Mouse (Mus musculus): ENCODE measurements around the gene Plekha1.
A peak's percentile ranks its signal among the peaks of the same experiment; 100 is the strongest.

Plekha1 gene

DNA sequence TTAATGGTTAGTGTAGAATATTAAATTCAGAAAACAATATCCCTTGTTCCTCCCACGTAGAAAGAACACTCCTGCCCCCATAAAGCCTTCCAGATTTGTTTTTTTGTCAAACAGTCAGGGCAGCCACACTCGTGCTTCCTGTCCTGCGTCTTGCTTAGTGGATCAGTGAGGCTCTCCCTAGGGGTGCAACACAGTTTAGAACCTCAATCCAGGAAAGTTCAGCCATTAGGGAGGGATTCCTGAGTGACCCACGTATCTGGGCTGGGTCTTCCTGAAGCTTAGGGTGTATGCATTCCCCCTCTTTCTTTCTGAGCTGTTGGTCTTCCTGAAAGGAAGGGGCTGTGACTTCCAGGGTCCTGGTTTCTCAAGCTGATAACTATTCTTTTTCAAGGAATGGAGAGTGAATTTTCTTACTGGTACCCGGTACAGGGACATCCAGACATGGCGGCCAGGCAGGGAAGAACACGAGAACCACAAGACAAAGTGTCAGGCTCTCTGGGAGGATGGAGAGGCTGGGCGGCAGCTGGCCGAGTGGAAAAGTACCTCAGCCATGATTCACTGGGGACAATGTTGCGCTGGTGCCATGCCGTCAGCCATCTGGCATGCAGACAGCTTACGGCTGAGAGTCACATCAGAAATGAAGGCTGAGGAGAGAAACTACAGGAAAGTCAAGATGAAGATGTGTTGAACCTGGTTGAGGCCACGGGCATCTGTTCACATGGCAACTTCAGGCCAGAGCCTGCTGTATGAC, 57.6 kb downstream of the Plekha1 start:
- DNase-seq: peak; percentile 36

DNA sequence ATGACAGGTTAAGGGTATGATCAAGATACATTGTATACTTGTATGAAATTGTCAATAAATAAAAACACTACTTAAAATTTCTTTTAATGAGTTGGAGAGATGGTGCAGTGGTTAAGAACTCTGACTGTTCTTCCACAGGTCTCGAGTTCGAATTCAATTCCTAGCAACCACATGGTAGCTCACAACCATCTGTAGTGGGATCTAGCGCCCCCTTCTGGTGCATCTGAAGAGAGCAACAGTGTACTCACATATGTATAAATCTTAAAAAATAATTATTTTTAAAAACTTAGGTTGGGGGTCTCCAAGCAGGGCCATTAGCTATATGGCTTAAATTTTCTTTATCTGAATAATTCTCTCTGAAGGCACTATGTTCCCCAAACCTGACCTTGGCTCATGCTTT, 64.8 kb downstream of the Plekha1 start:
- no peak for DNase-seq

DNA sequence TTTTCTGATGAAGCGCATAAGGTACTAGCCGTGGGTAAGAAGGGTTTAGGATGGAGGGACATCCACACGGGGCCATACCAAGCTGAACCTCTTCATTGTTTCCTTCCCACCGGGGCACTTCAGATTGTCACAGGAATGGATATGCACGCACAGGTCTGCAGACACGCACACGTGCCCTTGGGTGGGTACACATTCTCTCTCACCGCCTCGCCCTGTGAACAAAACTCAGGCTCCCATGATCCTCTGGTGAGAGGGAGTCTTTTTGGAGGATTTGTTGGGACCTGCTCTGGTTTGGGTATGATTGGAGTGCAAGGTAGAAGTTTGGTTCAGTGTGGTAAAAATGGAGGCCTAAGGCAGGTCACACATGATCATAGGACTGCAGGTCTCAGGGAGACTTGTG, 67.4 kb downstream of the Plekha1 start:
- DNase-seq: no peak

DNA sequence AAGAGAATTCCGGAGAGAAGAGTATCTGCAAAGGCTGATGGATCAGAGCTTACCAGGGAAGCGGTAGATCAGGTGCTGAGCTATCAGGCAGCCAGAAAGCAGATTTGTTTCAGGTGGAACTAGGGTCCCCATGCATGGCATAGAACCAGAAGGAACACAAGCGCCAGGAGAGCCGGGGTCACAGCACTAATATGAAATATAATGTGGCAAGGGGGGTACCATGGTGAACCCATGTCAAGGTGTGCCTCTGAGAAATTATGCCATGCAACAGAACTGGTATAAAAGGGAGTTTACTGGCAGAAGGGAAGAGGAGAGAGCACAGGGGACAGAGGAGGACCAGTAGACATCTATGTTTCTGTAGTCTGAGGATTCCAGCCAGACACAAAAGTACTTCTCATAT, 69.1 kb downstream of the Plekha1 start:
- no peak for DNase-seq

DNA sequence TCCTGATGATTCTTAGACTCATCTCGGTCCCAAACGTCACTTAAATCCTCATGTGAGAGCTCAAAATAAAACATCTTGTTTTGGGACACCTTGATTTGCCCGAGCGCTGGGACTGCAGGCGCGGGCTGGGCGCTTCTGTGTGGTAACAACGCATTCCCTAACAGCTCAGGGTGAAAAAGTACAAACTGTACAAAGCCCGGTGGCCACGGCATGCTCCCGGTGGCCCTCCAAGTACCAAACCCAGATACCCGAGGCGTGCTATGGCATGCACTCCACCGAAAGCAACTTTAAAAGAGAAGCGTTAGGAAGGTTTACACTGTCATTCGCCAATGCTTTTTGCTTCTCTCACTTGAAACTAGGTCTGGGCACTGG, 69.9 kb downstream of the Plekha1 start:
- no peak for DNase-seq

DNA sequence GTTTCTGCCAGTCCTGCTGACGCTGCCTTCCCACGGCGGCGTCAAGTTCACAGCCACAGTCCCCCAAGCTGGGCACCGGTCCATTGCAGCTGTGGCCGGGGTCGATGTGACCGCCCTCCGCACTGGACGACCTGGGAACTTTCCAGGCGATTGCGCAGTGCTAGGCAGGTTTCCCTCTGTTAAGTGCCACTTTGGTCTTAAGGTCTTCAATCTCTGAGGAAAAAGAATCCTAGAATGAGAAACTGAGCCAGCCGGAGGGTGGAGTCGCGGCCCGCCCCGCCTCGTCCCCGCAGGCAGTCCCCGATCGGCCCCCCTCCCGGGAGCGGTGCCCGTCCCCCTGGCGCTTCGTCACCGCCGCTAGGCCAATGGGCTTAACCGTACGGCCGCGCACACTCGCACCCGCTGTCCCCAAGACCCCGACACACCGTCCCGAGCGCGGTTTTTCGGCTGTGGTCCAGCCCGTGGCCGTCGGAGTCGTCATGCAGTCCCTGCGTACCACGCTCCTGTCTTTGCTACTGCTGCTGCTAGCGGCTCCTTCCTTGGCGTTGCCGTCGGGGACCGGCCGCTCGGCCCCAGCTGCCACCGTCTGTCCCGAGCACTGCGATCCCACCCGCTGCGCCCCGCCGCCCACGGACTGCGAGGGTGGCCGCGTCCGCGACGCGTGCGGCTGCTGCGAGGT, 70.4 kb downstream of the Plekha1 start, which contains the start of gene Htra1:
Gene Htra1, plus strand, starts transcription at position 319 of the 679 bp plus-strand sequence.
- DNase-seq: peak; percentile 57

DNA sequence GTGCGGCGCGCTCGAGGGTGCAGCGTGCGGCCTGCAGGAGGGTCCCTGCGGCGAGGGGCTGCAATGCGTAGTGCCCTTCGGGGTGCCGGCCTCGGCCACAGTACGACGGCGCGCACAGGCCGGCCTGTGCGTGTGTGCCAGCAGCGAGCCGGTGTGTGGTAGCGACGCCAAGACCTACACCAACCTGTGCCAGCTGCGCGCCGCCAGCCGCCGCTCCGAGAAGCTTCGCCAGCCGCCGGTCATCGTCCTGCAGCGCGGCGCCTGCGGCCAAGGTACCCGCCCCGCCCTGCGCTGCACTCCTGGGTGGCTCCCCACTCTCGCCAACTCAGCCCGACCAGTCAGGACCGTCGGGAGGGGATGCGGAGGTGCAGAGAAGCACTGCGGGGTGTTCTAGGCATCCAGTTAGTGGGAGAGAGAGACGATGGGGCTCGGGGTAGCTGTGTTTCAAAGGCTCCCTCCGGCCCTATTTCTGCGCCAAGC, 71.0 kb downstream of the Plekha1 start:
- no peak for DNase-seq

DNA sequence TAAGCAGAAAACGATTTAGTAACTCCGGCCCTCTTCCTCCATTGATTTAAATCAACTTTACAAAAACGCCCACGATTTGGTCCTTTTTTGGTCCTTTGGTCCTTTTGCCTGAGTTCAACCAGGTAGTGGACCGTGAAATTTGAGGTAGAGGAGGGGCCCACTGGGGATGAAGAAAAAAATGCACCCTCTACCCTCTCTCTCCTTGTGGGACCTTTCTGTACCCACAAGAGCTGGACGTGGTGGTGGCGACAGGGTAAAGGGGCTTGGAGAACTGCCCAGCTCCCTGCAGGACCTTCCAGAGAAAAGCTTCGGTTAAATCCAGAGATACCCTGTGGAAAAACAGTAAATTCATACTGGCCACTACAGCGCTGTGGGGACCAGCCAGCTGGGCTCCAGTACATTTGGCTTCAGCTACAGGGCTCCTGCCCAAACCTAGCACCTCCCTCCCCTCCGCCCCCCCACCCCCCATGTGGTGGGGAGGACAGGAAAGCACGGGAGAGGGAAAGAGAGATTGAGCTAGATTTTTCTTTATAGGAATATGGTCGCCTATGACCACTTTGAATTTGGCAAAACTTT, 71.8 kb downstream of the Plekha1 start:
- DNase-seq: peak; percentile 25

DNA sequence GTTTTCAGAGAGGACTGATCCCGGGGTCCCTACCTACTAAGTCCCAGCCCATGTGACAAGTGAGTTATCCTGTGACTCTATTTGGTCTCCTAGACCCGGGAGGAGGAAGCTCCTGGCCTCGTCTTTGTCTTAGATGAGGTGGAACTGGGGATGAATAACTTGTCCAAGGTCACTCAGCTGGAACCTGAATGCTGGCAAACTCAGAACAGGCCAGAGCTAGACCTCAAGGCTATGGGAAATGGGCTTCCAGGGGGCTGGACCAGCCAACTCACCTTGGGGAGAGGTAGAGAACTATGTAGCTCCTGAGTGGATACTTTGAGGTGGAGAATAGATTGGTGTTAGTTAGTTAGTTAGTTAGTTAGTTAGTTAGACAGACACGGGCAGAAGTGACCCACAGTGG, 72.4 kb downstream of the Plekha1 start:
- DNase-seq: no peak

DNA sequence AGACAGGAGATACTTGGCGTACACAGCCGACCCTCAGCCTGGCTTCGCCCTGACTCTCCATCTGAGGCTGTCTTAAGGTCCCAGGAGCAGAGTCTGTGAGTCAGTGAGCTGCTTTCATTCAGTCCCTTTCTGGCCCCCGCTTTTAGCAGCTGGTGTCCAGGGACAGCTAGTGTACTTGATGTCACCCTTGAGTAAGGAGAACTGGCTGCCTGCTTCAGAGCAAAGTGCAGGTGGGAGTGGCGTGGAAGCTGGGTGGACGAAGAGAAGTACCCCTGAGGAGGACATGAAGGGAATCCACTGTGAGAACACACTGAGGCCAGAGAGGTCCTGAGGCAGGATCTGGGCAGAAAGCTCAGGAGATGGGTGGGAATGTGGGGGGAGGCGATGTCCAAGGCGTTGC, 73.3 kb downstream of the Plekha1 start:
- no peak for DNase-seq

DNA sequence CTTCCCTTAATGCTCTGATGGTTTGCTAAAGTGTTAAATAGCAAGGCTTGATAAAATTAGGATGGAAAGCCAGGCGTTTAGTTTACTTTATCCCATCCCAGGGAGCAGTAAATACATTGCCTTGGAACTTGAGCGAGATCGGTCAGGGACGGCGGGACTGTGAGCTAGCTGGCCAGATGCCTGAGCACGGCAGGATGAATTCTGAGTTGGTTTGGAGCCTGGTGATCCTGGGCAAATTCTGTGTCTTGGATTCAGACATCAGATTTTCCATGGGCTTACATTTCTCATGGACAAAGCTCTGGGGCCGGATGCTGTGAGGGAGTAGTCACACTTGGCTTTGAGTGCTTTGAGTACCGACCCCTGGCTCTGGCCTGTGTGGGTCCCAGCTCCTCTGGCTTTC, 75.2 kb downstream of the Plekha1 start:
- no peak for DNase-seq

DNA sequence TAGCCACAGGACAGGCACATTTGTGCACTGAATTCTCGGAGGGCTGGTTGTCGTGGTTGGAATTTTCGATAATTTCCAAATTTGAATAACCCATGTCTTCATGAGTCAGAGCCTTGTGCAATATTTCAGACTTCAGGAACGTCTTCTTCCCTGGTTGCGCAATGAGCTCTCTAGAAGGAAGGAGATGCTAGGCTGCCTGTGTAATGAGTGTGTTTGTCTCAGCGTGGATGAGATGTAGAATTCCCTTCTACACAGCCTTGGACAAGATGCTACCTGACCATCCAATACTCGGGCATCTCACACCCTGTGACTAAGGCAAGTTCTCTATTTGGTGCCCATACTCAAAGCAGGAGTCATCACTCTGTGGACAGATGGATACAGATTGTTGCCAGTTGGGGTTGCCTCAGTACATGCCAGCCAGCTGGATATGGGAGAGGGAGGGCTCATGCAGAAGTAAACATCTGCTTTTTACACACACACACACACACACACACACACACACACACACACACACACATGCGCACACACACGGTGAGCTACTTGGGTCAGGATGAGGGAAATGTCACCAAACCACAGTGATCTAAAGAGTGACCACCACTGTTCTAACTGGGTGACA, 77.8 kb downstream of the Plekha1 start:
- DNase-seq: no peak

DNA sequence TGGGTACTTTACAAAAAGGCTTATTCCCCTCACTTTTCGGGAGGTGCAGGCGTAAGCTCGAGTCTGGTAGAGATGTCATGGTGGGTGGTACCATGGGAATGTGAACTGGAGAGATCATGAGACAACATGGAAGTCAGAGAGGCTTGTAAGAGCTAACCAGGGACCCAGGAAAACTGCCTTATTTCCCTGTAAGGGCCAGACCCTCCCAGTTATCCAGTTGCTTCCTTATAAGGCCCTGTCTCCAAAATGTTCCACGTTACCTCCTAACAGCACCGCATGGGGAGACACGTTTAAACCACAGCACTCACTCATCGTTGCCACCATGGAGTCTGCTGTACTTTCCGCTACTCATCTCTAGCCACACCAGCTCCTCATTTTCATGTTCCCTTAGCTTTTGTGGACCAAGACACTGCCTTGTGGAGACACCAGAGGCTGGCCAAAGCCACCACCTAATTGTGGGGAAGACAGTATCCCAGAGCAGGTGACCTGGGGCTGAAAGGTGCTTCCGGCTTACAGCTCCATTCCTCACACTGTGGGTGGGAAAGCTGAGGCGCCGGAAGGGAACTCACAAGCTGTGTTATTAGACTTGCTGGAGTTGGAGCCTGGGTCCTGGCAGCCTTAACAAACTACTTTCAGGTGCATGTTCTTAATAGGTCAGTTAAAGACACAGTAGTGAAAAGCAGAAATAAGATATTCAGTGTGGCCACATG, 79.4 kb downstream of the Plekha1 start:
- no peak for DNase-seq

DNA sequence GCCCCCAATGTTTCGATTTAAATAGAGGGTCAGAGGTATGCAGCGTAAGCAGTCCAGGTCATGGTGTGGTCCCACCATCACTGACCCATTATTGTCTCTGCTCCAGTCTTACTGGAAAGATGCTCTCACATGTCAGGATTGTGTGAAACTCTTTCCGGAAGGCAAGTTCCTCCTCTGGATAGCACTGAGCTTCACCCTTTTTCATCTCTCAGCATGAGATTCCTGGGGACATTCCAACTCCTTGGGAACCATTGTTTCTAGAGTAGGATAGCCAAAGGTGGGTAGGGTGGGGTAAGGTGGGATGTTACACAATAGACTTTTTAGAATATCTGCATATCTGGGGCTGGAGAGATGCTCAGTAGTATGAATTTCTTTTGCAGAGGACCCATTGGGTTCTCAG, 80.2 kb downstream of the Plekha1 start:
- no peak for DNase-seq

DNA sequence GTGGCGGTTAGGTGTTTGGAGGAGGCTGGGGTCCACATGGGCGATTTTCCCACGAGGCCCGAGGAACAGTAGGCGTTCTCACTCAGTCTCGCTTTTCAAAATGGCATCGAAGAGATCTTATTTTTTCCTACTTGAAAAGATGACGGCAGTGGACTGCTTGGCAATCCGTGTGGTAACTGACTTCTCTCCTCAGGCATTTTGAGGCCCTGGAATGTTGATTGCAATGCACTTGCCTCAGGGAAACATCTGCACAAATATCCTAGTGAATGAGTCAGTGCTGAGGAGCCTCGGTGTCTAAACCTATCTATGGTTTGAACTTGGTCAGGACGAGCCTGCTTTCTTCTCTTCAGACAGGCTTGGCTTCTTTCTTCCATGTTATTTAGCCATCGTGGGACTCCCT, 80.7 kb downstream of the Plekha1 start:
- no peak for DNase-seq

DNA sequence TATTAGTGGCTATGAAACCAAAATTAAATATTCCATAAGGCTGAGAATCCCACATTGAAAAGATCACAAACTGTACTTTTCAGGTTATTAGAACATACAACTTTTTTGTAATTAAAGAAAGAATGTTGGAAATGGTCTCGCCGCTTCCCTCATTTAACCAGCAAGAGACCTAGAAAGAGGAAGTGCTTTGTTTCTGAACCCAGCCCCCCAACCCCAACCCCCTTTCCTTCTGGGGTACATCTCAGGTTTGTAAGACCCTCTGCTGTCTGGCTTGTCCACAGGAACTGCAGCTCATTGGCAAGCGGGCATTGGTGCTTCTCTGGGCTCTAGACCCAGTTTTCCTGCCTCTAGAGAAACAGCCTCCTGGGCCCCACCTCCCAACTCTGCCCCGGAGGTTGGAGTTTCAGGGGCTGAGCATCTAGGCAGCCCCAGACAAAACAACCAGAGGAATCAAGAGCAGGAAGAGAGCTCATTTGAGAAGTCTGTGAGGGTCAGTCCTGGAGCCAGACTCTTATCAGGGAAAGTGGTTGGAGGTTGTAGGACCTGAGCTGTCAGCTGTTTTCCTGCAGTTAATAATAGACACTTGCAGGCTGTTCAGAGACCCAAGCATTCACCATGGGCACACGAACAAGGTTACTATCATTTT, 83.1 kb downstream of the Plekha1 start:
- no peak for DNase-seq

DNA sequence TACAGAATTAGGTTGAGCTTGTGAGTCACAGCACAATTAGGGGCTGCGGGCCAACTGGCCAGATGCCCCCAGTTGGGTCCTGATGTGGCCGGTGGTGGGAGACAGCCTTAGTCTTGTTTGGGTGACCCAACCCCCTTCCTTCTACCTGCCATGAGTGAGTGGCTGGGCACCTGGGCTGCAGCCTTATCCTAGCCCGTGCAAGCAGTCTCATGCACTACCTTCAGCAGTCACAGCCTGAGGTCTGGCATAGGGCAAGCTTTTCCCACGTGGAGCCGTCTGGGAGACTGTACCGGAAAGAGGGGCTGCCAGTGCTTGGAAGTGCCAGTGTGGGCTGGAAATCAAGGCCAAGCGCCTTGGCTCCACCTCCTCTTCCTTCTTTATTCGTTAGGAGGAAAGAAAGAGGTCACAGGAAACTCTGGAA, 83.8 kb downstream of the Plekha1 start:
- DNase-seq: peak; percentile 78

DNA sequence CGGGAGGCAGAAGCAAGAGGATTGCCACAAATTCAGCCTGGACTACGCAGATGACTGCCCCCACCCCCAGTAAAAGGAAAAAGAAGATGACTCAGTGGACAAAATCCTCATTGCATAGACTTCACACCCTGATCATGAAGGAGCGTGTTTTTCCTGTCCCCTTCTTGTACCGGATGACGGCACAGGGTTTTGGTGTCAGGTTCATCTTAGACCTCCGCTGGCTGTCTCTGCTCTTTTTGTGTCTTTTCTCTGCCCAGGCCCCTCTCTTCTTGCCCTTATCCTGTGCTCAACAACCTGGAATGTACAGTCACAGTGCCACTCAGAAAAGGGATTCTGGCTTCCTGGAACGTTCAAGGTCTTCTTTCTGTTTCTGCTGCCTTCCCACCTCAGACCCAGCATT, 84.9 kb downstream of the Plekha1 start:
- DNase-seq: no peak

DNA sequence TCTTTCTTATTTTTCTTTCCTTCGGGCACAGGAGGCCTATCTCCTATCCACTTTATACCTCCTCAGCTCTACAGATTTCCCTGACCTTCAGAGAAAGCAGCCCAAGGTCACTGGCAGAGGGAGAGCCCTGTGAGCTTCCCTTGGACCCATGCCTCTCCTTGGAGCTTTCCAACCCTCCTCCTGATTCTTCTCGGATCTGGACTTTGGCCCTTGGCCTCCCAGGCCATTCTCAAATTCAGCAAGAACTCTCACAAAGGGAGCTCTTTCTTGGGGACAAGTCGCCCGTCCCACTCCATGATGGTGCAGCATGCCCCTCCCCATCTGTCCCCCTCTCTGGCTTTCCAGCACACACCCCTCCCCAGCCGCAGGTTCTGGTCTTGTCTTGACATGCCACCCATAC, 85.4 kb downstream of the Plekha1 start:
- DNase-seq: peak; percentile 50

DNA sequence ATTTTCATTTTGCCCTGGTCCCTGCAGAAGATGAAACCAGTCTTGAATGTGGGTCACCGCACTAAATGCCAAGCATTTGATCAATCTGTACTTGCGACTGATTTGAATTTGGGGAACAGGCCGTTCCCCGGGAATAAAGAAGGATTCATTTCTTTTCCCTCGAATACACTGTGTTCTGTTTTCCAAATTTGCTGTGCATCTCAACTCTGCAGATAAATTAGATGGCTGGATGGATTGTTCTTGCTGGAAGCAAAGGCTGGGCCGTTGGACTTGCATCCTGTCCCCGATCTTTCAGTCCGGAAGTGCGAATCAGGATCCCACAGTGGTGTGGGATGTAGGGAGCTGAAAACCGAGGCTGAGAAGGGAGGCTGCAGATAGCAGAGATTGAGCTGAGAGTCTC, 87.8 kb downstream of the Plekha1 start:
- no peak for DNase-seq

DNA sequence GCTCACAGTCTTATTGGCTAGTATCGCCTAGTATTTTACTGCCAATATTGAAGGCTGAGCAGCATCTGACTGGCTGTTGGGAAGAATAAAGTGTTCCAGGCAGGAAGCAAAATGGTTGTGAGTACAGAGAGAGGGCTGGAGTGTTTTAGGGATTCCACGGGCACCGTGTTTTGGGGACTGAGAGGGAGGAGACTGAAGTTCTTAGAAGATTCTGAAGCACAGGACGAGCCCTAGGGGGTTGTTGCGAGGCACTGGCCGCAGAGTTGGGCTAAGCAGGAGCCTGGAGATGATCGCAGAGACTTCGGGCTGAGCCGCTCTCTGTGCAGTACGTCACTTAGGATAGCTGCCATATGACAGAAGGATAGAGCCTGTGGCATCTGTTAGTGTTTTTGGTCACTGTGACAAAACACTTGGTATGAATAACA, 88.6 kb downstream of the Plekha1 start:
- peak; percentile 74 for DNase-seq

DNA sequence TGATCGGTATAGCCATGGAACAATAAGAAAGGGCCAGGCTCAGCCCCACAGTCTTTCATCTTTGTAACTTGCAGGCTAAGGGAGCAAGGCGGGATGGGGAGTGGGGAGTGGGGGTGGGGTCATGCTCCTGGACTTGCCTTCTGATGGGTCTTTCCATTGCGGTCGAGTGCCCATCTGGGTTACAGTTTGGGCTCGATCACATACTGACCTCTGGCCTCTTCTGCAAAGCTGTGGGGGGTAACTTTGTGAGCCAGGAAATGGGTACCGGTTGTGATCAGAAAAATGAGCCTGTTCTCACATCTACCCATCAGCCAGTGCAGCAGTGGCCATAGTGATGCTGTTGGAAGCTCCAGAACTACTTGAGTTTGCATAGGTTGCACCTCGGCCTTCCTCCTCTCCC, 93.0 kb downstream of the Plekha1 start:
- no peak for DNase-seq

DNA sequence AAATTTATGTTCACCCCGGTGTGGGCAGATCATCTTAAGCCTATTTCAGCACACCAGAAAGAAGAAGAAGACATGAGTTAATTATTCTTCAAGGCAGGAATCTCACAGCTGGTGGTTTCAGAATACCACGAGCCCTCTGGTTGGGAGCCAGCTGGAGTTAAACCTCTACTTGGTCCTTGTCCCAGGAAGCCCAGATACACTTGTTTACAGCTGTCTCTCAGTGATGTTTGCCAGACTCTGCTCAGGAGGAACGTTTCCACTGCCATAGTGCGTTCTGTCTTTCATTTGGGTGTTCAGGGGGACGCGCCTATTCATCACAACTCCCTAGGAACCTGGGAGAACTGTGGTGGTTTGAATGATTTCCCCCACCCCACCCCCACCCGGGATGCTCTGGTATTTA, 94.3 kb downstream of the Plekha1 start:
- DNase-seq: no peak

Measured in cerebellum, adult 9-11 months (tissue).